Mouse (Mus musculus): ENCODE data around the gene Ccdc88b.

The Ccdc88b gene

GRCm38 (mm10) chr19:6826601-6827000 lies 31.4 kb downstream of the Ccdc88b start:
- DNase-seq = no peak

- DNase-seq = no peak
Observed at GRCm38 (mm10) chr19:6825384-6825783, 32.6 kb downstream of the Ccdc88b start.

GRCm38 (mm10) chr19:6820538-6821195 lies 37.3 kb downstream of the Ccdc88b start:
- no peak for DNase-seq

- no peak for DNase-seq
Observed at GRCm38 (mm10) chr19:6819143-6819827, 38.7 kb downstream of the Ccdc88b start.

GRCm38 (mm10) chr19:6814958-6815357 lies 43.1 kb downstream of the Ccdc88b start:
- no peak for DNase-seq

GRCm38 (mm10) chr19:6814366-6814765 lies 43.6 kb downstream of the Ccdc88b start:
- DNase-seq = no peak
